Mouse (Mus musculus) myocyte (in vitro differentiated cells): ENCODE measurements around the gene Olfr775.

Experiments
- POLR2A ChIP-seq: IDR thresholded peaks from one replicate; pipeline ENCODE4 v1.6.1; 2011; ENCODE audit warnings: low read depth, mild to moderate bottlenecking, control low read depth, moderate library complexity; ENCODE audit not compliant: insufficient read length
- POLR2AphosphoS2 ChIP-seq: IDR thresholded peaks from one replicate; pipeline ENCODE4 v1.6.1; 2011; ENCODE audit warnings: low read depth, control low read depth; ENCODE audit not compliant: insufficient read length

DNA sequence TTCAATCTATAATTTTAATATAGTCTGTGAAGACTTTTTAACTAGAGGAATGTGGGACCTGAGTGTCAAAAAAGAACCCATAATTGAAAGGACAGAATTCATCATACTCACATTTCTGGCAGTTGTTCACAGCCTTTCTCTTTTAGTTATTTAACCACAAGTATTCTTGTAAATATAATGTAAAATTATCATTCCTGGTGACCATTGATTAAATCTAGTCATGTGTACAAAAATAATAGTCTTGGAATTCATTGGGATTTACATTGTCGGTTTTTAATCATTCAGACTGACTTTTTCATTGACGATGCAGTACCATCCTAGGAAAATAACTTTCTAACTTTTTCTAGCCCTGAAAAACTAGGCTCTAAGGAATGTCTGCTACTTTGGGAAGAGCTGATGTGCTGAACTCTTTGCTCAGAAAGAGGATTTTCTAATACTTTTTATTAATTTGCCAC, 22.9 kb downstream of the Olfr775 start, which contains the start of gene Olfr777:
- no peak for TF ChIP-seq POLR2A
- TF ChIP-seq POLR2AphosphoS2, result no peak
